Mouse (Mus musculus): Measurements from ENCODE around the gene Klf16.

Klf16 gene

GRCm38 (mm10) chr10:80574896-80575295, 2.2 kb downstream of the Klf16 start:
- no peak for DNase-seq (ENCODE audit: low spot score)

DNA sequence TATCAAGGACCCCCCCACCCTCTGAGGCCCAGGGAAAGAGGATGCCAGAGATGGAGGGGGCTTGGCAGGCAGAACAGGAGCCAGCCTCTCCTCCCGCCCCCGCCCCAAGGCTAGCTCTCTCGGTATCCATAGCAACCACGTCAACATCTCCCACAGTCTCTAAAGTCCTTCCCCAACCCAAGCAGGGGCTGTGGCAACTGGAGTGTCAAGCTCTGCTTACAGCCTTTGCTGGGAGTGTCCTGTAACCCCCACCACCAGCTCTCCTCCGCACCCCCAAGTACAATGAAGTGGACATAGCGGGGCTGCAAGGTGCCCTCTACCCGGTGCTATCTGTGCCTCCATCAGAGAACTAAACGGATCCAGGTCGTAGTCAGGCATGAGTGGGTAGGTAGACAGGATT, 3.2 kb downstream of the Klf16 start:
- DNase-seq (ENCODE audit: low spot score), result no peak

- DNase-seq (ENCODE audit: low spot score), result no peak
These were observed 4.6 kb downstream of the Klf16 start for GRCm38 (mm10) chr10:80572477-80572876.

DNA sequence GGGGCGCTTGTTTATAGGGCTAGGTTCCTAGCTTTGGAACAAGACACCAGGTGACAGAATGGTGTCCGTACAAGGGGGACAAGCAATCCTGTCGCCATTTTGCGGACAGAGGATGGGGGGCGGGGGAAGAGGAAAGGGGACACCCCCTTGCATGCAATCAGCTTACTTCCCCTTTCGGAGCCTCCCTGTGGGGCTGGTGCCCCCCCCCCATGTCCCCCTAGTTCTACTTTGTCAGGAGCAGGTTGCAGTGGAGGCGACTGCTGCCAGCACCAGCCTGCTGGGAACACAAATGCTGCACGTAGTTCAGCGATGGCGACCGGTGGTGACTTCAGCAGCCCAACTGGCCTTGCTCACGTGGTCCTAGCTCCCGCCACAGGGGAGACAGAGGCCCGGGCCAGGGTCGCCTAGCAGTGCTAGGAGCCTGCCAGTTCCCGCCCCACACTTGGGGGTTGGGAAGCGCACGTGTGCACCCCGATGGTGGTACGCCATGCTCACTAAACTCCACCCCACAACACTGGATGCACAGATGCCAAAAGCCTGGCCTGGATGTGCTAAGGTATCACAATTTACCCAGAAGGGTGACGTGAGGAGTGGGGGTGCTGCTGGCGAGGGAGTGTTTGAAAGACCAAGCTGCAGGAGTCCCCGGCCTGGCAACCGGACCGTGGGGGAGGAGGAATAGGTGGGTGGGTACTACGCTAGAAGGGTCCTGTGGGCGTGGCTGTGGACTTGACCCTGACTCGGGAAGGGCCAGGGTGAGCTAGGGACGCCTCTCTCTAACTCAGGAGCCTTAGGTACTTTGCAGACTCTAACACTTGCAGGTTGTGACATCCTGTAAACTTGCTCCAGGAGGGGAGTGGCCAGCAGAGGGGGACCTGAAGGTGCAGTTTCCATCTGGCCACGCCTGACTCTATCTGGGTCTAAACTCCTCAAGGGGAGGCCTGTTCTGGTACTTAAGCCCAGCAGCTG, 6.0 kb downstream of the Klf16 start:
- DNase-seq (ENCODE audit: low spot score), result no peak

DNA sequence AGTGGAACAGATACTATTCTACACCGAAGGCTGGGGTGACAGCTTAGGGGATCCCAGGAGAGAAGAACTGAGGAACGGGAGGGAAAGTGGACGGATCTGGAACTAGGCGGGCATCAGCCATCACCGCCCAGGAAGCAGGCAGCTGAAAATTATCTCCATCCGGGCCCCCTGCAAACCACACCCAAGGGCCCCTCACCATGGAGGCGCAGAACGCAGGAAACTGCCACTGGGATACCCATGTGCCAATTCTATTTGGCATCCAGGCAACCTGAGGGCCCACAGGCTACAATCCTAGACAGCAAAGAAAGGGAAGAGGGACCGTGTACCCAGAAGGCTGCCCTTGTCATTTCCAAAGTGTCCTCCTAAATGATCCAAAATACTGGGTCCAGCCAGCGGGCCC, 6.7 kb downstream of the Klf16 start:
- DNase-seq (ENCODE audit: low spot score), result no peak

DNA sequence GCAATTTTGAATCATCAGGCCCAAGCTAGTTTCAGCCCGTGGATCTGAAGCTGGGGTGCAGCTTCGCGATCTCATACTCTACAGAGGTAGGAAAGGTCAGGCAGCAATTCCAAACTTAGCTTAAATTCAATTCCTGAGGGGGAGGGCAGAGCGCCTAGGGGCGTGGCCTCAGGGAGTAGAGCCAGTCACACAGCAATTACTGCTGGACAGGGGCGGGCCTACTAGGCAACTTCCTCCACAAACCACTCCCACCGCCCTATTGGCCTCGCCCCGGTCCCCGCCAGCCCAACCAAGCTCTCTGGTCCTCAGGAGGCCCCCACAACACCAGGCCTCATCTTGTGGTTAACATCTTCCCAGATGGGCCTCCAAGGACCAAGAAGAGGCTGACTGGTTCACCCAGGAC, 7.5 kb downstream of the Klf16 start:
- no peak for DNase-seq (ENCODE audit: low spot score)

- DNase-seq (ENCODE audit: low spot score), result no peak
These were observed 8.2 kb downstream of the Klf16 start for GRCm38 (mm10) chr10:80568876-80569275.

DNA sequence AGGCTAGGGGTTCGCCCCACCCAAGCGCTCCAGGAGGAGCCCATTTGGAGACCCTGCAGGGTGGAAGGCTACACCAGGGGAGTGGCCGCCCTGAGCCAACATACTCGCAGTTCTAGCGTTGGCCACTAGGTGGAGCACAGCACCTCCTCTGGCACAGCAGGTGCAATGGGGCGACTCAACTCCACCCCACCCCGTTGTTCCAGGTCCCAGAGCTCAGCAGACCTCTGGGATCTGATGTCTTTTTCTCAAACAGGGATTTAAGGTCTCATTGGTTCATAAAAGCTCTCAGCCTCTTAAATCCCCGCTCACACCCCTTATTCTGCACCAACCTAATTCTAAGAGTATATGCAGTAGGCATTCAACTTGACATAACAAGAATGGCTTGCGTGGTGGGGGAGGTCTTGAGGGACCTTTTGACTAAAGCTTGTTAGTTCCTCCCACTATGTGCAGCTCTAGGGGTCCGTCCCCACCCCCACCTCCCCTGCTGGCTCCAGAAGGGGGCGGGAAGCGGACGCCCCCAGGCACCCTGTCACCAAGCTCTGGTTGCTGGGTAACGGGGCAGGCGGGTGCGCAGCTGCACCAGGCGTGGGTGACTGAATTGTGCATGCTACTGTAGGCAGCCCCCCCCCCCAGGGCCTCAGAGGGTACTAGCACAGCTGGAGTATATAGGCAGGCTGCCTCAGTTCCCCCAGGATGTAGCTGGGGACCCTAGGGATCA, 10.6 kb downstream of the Klf16 start:
- peak; percentile 57 for DNase-seq (ENCODE audit: low spot score)

- peak; percentile 72 for DNase-seq (ENCODE audit: low spot score)
These were observed 15.8 kb downstream of the Klf16 start, which contains the start of gene Rexo1 for GRCm38 (mm10) chr10:80561116-80561944. Rexo1 (minus strand) TSS chr10:80561560.

- DNase-seq (ENCODE audit: low spot score), result no peak
These were observed 16.5 kb downstream of the Klf16 start for GRCm38 (mm10) chr10:80560621-80561020.

- DNase-seq (ENCODE audit: low spot score), result no peak
These were observed 17.7 kb downstream of the Klf16 start for GRCm38 (mm10) chr10:80559431-80559830.

GRCm38 (mm10) chr10:80557346-80557965, 19.7 kb downstream of the Klf16 start:
- DNase-seq (ENCODE audit: low spot score), result no peak

DNA sequence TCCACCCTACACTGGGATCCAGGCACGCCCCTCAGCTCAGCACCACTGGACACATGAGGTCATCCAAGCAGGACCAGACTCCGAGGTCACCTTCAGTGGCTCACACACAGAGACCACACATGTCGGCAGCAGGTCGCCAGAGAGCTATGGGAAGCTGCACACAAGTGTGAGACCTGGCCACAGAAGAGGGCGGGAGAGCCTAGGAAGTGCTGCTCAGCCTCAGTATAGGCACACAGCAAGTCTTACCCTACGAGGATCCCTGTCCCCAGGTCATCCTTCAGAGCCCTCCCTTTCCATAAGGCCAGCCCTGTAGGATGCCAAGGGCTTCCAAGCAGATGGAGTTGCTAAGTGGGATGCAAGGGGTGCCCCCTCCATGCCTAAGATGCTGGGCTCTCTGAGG, 23.1 kb downstream of the Klf16 start:
- DNase-seq (ENCODE audit: low spot score), result no peak

- DNase-seq (ENCODE audit: low spot score), result no peak
These were observed 23.5 kb downstream of the Klf16 start for GRCm38 (mm10) chr10:80553575-80553974.

GRCm38 (mm10) chr10:80552364-80552763, 24.8 kb downstream of the Klf16 start:
- DNase-seq (ENCODE audit: low spot score), result no peak

DNA sequence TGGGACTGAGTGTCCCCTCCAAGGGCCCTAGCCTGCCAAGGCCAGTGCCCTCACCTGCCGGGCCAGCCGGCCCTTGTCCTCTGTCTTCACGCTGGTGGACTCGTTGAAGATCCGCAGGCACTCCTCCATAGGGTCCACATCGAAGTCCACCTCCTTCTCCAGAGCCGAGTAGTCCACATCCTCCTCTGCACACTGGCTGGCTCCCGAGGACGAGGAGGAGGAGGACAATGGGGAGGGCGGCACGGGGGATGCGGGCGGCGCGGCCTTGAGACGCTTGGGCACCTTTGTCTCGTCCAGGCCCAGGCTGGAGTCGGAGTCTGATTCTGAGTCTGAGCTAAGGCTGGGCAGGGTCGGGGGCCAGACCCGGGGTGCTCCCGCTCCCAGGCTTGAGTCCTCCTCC, 27.8 kb downstream of the Klf16 start:
- DNase-seq (ENCODE audit: low spot score), result no peak

GRCm38 (mm10) chr10:80548428-80549006, 28.6 kb downstream of the Klf16 start:
- no peak for DNase-seq (ENCODE audit: low spot score)

DNA sequence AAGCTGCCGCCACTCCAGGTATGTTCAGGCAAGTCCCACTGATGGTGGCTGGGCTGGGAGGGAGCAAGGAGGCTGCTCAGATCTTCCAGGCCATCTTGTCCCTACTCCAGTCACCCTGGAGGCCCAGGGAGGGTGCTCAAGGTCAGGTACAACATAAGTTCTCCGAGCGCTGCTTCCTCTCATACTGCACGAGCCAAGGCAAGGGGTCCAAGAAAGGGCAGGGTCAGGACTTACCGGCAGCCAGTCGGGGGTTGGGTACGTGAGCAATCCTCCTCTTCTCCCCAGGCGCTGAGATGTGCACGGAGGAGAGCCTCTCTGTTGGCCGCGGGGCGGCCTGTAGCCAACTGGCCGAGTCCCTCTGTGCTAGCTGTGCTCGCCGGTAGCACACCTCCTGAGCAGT, 29.6 kb downstream of the Klf16 start:
- DNase-seq (ENCODE audit: low spot score), result no peak

DNA sequence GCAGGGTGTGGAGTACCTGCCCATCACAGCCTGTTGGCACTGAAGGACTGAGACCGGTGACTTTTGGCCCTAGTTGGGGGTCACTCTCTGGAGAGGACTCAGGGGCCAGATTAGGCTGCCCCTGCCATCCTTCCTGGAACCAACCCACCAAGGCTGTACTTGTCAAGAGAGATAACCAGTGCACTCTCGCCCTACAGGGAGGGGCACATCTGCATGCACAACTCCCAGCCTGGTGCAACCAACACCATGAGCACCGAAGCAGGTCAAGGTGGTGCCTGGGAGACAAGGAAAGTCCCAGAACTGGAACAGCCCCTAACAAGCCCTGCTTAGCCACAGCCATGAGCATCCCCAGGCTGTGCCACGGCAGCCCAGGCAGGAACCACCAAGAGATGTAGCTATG, 30.2 kb downstream of the Klf16 start:
- no peak for DNase-seq (ENCODE audit: low spot score)

- DNase-seq (ENCODE audit: low spot score), result no peak
These were observed 31.5 kb downstream of the Klf16 start for GRCm38 (mm10) chr10:80545590-80545989.

DNA sequence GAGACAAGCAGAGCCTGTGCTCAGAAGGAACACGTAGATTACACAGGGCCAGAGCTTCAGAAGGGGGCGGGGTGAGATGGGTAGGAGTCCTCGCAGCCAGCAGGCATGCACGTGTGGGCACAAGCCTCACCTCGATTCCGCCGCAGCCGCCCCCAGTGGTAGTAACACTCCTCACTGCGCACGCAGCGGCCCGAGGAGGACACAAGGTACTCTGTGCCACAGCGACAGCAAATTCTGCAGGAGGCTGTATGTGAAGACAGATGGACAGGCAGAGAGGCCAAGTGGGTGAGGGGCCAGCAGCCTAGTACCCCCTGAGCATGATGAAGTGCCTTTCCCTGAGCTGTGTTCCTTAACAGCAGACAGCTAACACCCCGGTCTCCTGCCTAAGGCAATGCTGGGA, 33.2 kb downstream of the Klf16 start:
- no peak for DNase-seq (ENCODE audit: low spot score)
